Mouse (Mus musculus) myocyte (in vitro differentiated cells): ENCODE results near the gene Vldlr.

Source experiments
- E2F4 ChIP-seq: IDR thresholded peaks from one replicate; pipeline ENCODE4 v1.6.1; 2011; ENCODE audit warnings: mild to moderate bottlenecking, control low read depth, moderate library complexity; ENCODE audit not compliant: insufficient read depth
- MAX ChIP-seq: IDR thresholded peaks from one replicate; pipeline ENCODE4 v1.6.1; 2011; ENCODE audit warnings: low read depth, mild to moderate bottlenecking, control low read depth
- POLR2A ChIP-seq: IDR thresholded peaks from one replicate; pipeline ENCODE4 v1.6.1; 2011; ENCODE audit warnings: low read depth, mild to moderate bottlenecking, control low read depth, moderate library complexity; ENCODE audit not compliant: insufficient read length
- POLR2AphosphoS2 ChIP-seq: IDR thresholded peaks from one replicate; pipeline ENCODE4 v1.6.1; 2011; ENCODE audit warnings: low read depth, control low read depth; ENCODE audit not compliant: insufficient read length
- USF1 ChIP-seq: IDR thresholded peaks from one replicate; pipeline ENCODE4 v1.6.1; 2011; ENCODE audit warnings: low read depth, mild to moderate bottlenecking, control low read depth, moderate library complexity

DNA sequence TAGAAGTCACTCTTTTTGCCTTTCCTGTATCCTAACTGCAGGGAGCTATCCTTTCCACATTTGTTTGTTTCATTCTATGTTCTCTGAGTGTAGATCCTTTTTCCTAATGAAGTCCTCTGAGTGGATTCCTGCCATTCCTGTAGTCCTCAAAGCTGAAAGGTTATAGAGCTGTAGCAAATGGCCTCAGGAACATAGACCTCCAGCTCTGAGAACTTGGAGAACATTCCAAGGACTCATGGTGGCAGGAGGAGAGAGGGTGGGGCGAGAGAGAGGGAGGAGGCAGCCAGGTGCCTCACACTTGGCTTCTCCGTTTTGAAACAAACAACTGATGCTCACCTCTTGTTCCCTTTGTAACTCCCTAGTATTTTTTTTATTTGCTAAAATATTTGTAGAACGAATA lies 10.3 kb downstream of the Vldlr start:
- TF ChIP-seq MAX (no peak), E2F4 (no peak), POLR2AphosphoS2 (no peak), POLR2A (no peak), USF1 (no peak)
